Mouse (Mus musculus) liver, postnatal 0 days (tissue): ENCODE data around the gene Sptb.

ENCODE experiments used
- CTCF ChIP-seq: sonication (generic); IDR thresholded peaks from 2 replicates; pipeline ENCODE4 v1.5.1; 2016; ENCODE audit warnings: antibody characterized with exemption, low read depth
- EP300 ChIP-seq: IDR thresholded peaks from 2 replicates; pipeline ENCODE4 v1.6.1; 2016; ENCODE audit warnings: antibody characterized with exemption, low read depth, mild to moderate bottlenecking

DNA sequence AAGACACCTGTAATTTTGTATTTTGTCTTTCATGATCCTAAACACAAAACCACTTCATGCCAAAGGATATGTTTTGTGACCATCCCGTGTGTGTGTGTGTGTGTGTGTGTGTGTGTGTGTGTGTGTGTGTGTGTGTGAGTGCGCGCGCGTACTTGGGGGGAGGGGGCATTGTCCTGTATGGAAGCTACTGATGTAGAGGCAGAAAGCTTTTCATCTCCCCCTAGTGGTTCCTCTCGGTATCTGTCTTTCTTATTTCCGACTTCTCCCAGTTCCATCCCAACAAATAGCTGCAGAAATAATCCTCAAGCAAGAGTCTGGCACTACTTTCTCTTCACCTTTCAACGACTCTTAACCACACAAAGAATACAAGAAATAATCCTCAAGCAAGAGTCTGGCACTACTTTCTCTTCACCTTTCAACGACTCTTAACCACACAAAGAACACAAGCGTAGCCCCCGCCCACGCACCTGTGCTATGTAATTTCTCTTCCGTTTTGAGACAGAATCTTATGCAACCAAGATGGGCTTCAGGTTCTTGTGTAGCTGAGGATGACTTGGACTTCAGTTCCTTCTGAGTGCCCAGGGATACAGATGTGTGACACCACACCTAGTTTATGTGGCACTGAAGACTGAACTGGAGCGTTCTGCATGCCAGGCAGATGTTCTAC lies 42.4 kb upstream of the Sptb start:
- TF ChIP-seq CTCF (peak; percentile 75), EP300 (no peak)
